Mouse (Mus musculus) midbrain, embryonic 16.5 days (tissue): ENCODE results near the gene Sh3bp5. TPM values are rescaled to one million over a fixed set of nuclear protein-coding genes. Genes with fewer than 3 reads are reported as not detected.

Experiments
- ATAC-seq: fragments of 200-750 bp; cut with Nextera tagmentation; 2 replicates; pipeline ENCODE4 v1.8.0; 2017; ENCODE audit warnings: moderate TSS enrichment
- H3K27ac ChIP-seq: fragments of 300-500 bp; sonication (generic); 2 replicates; pipeline ENCODE4 v1.5.1; 2014; ENCODE audit warnings: mild to moderate bottlenecking, low read length, mixed read lengths
- H3K27me3 ChIP-seq: fragments of 300-500 bp; sonication (generic); 2 replicates; pipeline ENCODE4 v1.6.1; 2014; ENCODE audit warnings: low read depth, low read length, mixed read lengths; ENCODE audit not compliant: control insufficient read depth, insufficient read depth
- H3K36me3 ChIP-seq: fragments of 300-500 bp; sonication (generic); 2 replicates; pipeline ENCODE4 v1.6.1; 2014; ENCODE audit warnings: mild to moderate bottlenecking, low read length, moderate library complexity, mixed read lengths; ENCODE audit not compliant: control insufficient read depth, insufficient read depth
- H3K4me1 ChIP-seq: fragments of 300-500 bp; sonication (generic); 2 replicates; pipeline ENCODE4 v1.6.1; 2014; ENCODE audit warnings: mild to moderate bottlenecking, low read length, mixed read lengths; ENCODE audit not compliant: control insufficient read depth, insufficient read depth
- H3K4me2 ChIP-seq: fragments of 300-500 bp; sonication (generic); 2 replicates; pipeline ENCODE4 v1.6.1; 2014; ENCODE audit warnings: mild to moderate bottlenecking, low read length, mixed read lengths
- H3K4me3 ChIP-seq: fragments of 300-500 bp; sonication (generic); 2 replicates; pipeline ENCODE4 v1.5.1; 2014; ENCODE audit warnings: low read depth, mild to moderate bottlenecking, low read length, moderate library complexity, mixed read lengths
- H3K9ac ChIP-seq: fragments of 300-500 bp; sonication (generic); 2 replicates; pipeline ENCODE4 v1.6.1; 2014; ENCODE audit warnings: low read depth, low read length, mixed read lengths
- H3K9me3 ChIP-seq: fragments of 300-500 bp; sonication (generic); replicated peaks from 2 replicates; pipeline ENCODE4 v1.6.1; 2014; ENCODE audit warnings: mild to moderate bottlenecking, low read length, mixed read lengths; ENCODE audit not compliant: control insufficient read depth, poor library complexity, severe bottlenecking
- WGBS: fragments of 180-500 bp; shearing (Covaris S2); extraction: QIAGEN DNeasy Blood & Tissue Kit; methylation state at CpG from one replicate; pipeline ENCODE4 v1.1.7; 2014; 5-methylcytosine and 5-hydroxymethylcytosine counted together
- polyA plus RNA-seq: library from polyadenylated mRNA; unstranded; fragments of >200 nt; fragmentation: Nextera tagmentation; extraction: Ambion mirVana; gene quantifications from 2 replicates; pipeline ENCODE4 v1.2.1, GENCODE M21; 2015

Sh3bp5 gene
- polyA plus RNA-seq, 1 experiment from 2014 or later = 156 TPM

GRCm38 (mm10) chr14:31385977-31386697 is 49.7 kb downstream of the Sh3bp5 start:
- Histone ChIP-seq H3K27me3 (no peaks in the 10 kb centered on the region), H3K4me1 (no peaks in the 10 kb centered on the region), H3K27ac (no peak overlapping the region), H3K4me2 (no peak overlapping the region), H3K9ac (no peak overlapping the region), H3K36me3 (peaks cover 2% of the 10 kb centered on the region; the same call in 1 of the 2 replicates), H3K9me3 (no peaks in the 10 kb centered on the region), H3K4me3 (no peak overlapping the region)
- ATAC-seq = no peak
- WGBS = 56% methylated on average over 13 of the region's 13 CpGs

GRCm38 (mm10) chr14:31385406-31385805 is 50.5 kb downstream of the Sh3bp5 start:
- Histone ChIP-seq H3K9me3 (no peaks in the 10 kb centered on the region), H3K27me3 (no peaks in the 10 kb centered on the region), H3K4me3 (no peak overlapping the region), H3K4me1 (no peaks in the 10 kb centered on the region), H3K4me2 (no peak overlapping the region), H3K27ac (no peak overlapping the region), H3K9ac (no peak overlapping the region), H3K36me3 (peaks cover 2% of the 10 kb centered on the region; the same call in 1 of the 2 replicates)
- ATAC-seq = no peak
- WGBS = 93% methylated on average over 5 of the region's 5 CpGs

- Histone ChIP-seq H3K36me3 (peaks cover 2% of the 10 kb centered on the region; the same call in 1 of the 2 replicates), H3K27ac (no peak overlapping the region), H3K27me3 (no peaks in the 10 kb centered on the region), H3K4me3 (no peak overlapping the region), H3K9me3 (no peaks in the 10 kb centered on the region), H3K4me1 (no peaks in the 10 kb centered on the region), H3K4me2 (no peak overlapping the region), H3K9ac (no peak overlapping the region)
- ATAC-seq = no peak
- whole genome bisulfite sequencing = 75% methylated on average over 13 of the region's 13 CpGs
These were observed 51.2 kb downstream of the Sh3bp5 start for GRCm38 (mm10) chr14:31384366-31385323.

- Histone ChIP-seq H3K9me3 (no peaks in the 10 kb centered on the region), H3K4me2 (no peak overlapping the region), H3K27ac (no peak overlapping the region), H3K9ac (no peak overlapping the region), H3K4me1 (no peaks in the 10 kb centered on the region), H3K27me3 (no peaks in the 10 kb centered on the region), H3K36me3 (peaks cover 9% of the 10 kb centered on the region), H3K4me3 (no peak overlapping the region)
- no peak for ATAC-seq
- WGBS = 72% methylated on average over 11 of the region's 11 CpGs
These were observed 52.3 kb downstream of the Sh3bp5 start for GRCm38 (mm10) chr14:31383470-31384050.

GRCm38 (mm10) chr14:31382276-31382675 is 53.6 kb downstream of the Sh3bp5 start:
- Histone ChIP-seq H3K36me3 (peaks cover 20% of the 10 kb centered on the region), H3K4me2 (no peak overlapping the region), H3K9ac (no peak overlapping the region), H3K9me3 (no peaks in the 10 kb centered on the region), H3K4me1 (no peaks in the 10 kb centered on the region), H3K4me3 (no peak overlapping the region), H3K27ac (no peak overlapping the region), H3K27me3 (no peaks in the 10 kb centered on the region)
- 88% methylated on average over 8 of the region's 8 CpGs for WGBS
- ATAC-seq = no peak

- Histone ChIP-seq H3K27ac (no peak overlapping the region), H3K36me3 (peaks cover 53% of the 10 kb centered on the region), H3K9me3 (no peaks in the 10 kb centered on the region), H3K4me3 (no peak overlapping the region), H3K9ac (no peak overlapping the region), H3K4me2 (no peak overlapping the region), H3K27me3 (no peaks in the 10 kb centered on the region), H3K4me1 (no peaks in the 10 kb centered on the region)
- no peak for ATAC-seq
- WGBS = 89% methylated on average over 3 of the region's 3 CpGs
These were observed 59.5 kb downstream of the Sh3bp5 start for GRCm38 (mm10) chr14:31376331-31376730.

GRCm38 (mm10) chr14:31374390-31374789 is 61.5 kb downstream of the Sh3bp5 start:
- peaks cover 61% of the 10 kb centered on the region for H3K36me3 ChIP-seq
- ATAC-seq = no peak
- H3K9me3 ChIP-seq = no peaks in the 10 kb centered on the region
- WGBS = 91% methylated on average over 6 of the region's 6 CpGs
- H3K9ac ChIP-seq = no peak overlapping the region
- H3K4me3 ChIP-seq = no peak overlapping the region
- H3K27ac ChIP-seq = no peak overlapping the region
- no peaks in the 10 kb centered on the region for H3K27me3 ChIP-seq
- H3K4me2 ChIP-seq = no peak overlapping the region
- H3K4me1 ChIP-seq = no peaks in the 10 kb centered on the region

GRCm38 (mm10) chr14:31369377-31369776 is 66.5 kb downstream of the Sh3bp5 start:
- no peak overlapping the region for H3K4me3 ChIP-seq
- H3K4me1 ChIP-seq = no peaks in the 10 kb centered on the region
- 89% methylated on average over 3 of the region's 3 CpGs for WGBS
- H3K4me2 ChIP-seq = no peak overlapping the region
- H3K9ac ChIP-seq = no peak overlapping the region
- no peak overlapping the region for H3K27ac ChIP-seq
- peaks cover 28% of the 10 kb centered on the region for H3K36me3 ChIP-seq
- ATAC-seq = no peak
- H3K9me3 ChIP-seq = no peaks in the 10 kb centered on the region
- no peaks in the 10 kb centered on the region for H3K27me3 ChIP-seq
